Mouse (Mus musculus) bone marrow, adult 2 months (tissue): ENCODE data around the gene Mast3.

ENCODE experiments used
- CTCF ChIP-seq: fragments of 200-500 bp; IDR thresholded peaks from 2 replicates; pipeline ENCODE4 v1.5.1; 2011; ENCODE audit warnings: low read length, control low read depth; ENCODE audit not compliant: control insufficient read depth, insufficient read depth
- POLR2A ChIP-seq: fragments of 200-500 bp; IDR thresholded peaks from 2 replicates; pipeline ENCODE4 v1.6.1; 2011; ENCODE audit warnings: low read depth, mild to moderate bottlenecking, control low read depth, low read length, borderline replicate concordance; ENCODE audit not compliant: control insufficient read depth

GRCm38 (mm10) chr8:70774740-70775139, 30.1 kb downstream of the Mast3 start:
- TF ChIP-seq CTCF = no peak
- no peak for TF ChIP-seq POLR2A
